Mouse (Mus musculus): ENCODE results near the gene Ergic1.

The Ergic1 gene

GRCm38 (mm10) chr17:26575786-26576690 lies 14.7 kb downstream of the Ergic1 start:
- DNase-seq (ENCODE audit: low spot score): no peak

- peak; percentile 62 for DNase-seq (ENCODE audit: low spot score)
These were observed 15.5 kb downstream of the Ergic1 start for GRCm38 (mm10) chr17:26576833-26577232.

- DNase-seq (ENCODE audit: low spot score): no peak
These were observed 16.0 kb downstream of the Ergic1 start for GRCm38 (mm10) chr17:26577309-26577708.

GRCm38 (mm10) chr17:26578162-26578561 lies 16.9 kb downstream of the Ergic1 start:
- no peak for DNase-seq (ENCODE audit: low spot score)

GRCm38 (mm10) chr17:26578771-26579170 lies 17.5 kb downstream of the Ergic1 start:
- DNase-seq (ENCODE audit: low spot score): no peak

- no peak for DNase-seq (ENCODE audit: low spot score)
These were observed 18.1 kb downstream of the Ergic1 start for GRCm38 (mm10) chr17:26579396-26579795.

- DNase-seq (ENCODE audit: low spot score): no peak
These were observed 19.6 kb downstream of the Ergic1 start for GRCm38 (mm10) chr17:26580873-26581401.

GRCm38 (mm10) chr17:26582297-26582696 lies 21.0 kb downstream of the Ergic1 start:
- DNase-seq (ENCODE audit: low spot score): no peak

GRCm38 (mm10) chr17:26583056-26583455 lies 21.8 kb downstream of the Ergic1 start:
- DNase-seq (ENCODE audit: low spot score): no peak

- no peak for DNase-seq (ENCODE audit: low spot score)
These were observed 22.3 kb downstream of the Ergic1 start for GRCm38 (mm10) chr17:26583606-26584005.

GRCm38 (mm10) chr17:26584063-26584462 lies 22.8 kb downstream of the Ergic1 start:
- no peak for DNase-seq (ENCODE audit: low spot score)

- DNase-seq (ENCODE audit: low spot score): peak; percentile 78
These were observed 23.4 kb downstream of the Ergic1 start for GRCm38 (mm10) chr17:26584558-26585136.

- DNase-seq (ENCODE audit: low spot score): no peak
These were observed 26.7 kb downstream of the Ergic1 start for GRCm38 (mm10) chr17:26587961-26588487.

GRCm38 (mm10) chr17:26592510-26592909 lies 31.2 kb downstream of the Ergic1 start:
- peak; percentile 55 for DNase-seq (ENCODE audit: low spot score)

GRCm38 (mm10) chr17:26593199-26593598 lies 31.9 kb downstream of the Ergic1 start:
- no peak for DNase-seq (ENCODE audit: low spot score)

- no peak for DNase-seq (ENCODE audit: low spot score)
These were observed 32.9 kb downstream of the Ergic1 start for GRCm38 (mm10) chr17:26594171-26594570.

- no peak for DNase-seq (ENCODE audit: low spot score)
These were observed 33.7 kb downstream of the Ergic1 start for GRCm38 (mm10) chr17:26594958-26595357.

GRCm38 (mm10) chr17:26595448-26596167 lies 34.3 kb downstream of the Ergic1 start:
- no peak for DNase-seq (ENCODE audit: low spot score)

- DNase-seq (ENCODE audit: low spot score): peak; percentile 64
These were observed 34.9 kb downstream of the Ergic1 start for GRCm38 (mm10) chr17:26596168-26596658.

GRCm38 (mm10) chr17:26596856-26597481 lies 35.7 kb downstream of the Ergic1 start:
- no peak for DNase-seq (ENCODE audit: low spot score)

- no peak for DNase-seq (ENCODE audit: low spot score)
These were observed 37.6 kb downstream of the Ergic1 start for GRCm38 (mm10) chr17:26598845-26599244.

All from urinary bladder, postnatal 14 days (tissue).